Mouse (Mus musculus): ENCODE measurements around the gene Zbed5. TPM values are rescaled to one million over a fixed set of nuclear protein-coding genes. Genes with fewer than 3 reads are reported as not detected.
A peak's percentile ranks its signal among the peaks of the same experiment; 100 is the strongest.

The Zbed5 gene
- total and polyA plus RNA-seq, 3 experiments, result 4.0 to 4.2 TPM; not detected in 1

DNA sequence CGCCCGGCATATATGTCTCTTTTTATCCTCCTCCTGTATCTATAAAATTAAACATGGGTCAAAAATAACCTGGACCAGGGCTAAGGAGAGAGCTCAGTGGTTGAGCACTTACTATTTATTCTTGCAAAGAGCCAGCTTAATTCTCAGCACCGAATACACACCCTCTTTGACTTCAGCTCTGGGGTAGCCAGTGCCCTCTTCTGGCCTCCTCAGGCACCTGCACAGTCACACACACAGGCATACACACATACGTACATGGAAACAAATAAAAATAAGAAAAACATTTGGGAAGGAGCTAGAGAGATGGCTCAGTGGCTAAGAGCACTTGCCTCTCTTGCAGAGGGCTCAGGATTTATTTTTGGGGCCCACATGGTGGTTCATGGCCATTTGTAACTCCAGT, 26.4 kb downstream of the Zbed5 start:
- no peak overlapping the region for H3K9ac ChIP-seq (ENCODE audit: control insufficient read depth, low read depth, low read length, poor library complexity, severe bottlenecking)

DNA sequence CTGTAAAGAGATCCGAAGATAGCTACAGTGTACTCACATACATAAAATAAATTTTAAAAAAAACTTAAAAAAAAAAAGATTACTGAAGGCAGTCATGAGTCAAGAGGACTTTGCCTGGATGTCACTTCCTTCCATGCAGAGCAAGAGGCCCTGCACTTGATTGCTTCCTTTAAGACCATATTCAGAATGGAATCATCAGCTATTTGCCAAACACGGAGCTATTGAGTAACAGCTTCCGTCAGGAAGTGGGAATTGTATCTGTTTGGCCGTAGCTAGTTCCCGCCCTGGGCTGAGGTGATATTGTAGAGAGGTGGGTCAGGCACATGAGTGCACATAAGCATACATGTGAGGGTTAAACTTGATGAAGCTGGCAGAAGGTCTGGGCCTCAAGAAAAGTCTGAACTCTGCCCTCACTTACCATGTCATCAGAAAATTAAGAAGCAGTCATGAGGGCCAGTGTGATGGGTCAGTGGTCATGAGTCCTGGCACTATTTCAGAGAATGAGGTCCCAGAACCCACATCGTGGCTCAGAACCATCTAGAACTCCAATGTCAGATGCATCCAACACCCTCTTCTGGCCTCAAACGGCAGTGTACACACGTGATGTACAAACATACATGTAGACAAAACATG, 29.4 kb downstream of the Zbed5 start:
- no peak for TF ChIP-seq USF2 (IDR thresholded peaks at IDR 0.05; ENCODE audit: borderline replicate concordance in 1 of 2, insufficient read depth in 1 of 2, low read depth in 1 of 2, low read length in 2 of 2)
- TF ChIP-seq ELF1 (IDR thresholded peaks at IDR 0.05; ENCODE audit: low read depth, low read length), result no peak
- no peak for TF ChIP-seq ZC3H11A (IDR thresholded peaks at IDR 0.05; ENCODE audit: low read depth, low read length)
- no peak overlapping the region for H3K27ac ChIP-seq (ENCODE audit: control insufficient read depth, low read depth, low read length)

More for the DNA sequence above, 26.4 kb downstream of the Zbed5 start:
- no peak for TF ChIP-seq MEF2A (IDR thresholded peaks at IDR 0.05; ENCODE audit: extremely low read depth, insufficient replicate concordance, low read depth, low read length, poor library complexity, severe bottlenecking)
- no peak for TF ChIP-seq BHLHE40 (IDR thresholded peaks at IDR 0.05; ENCODE audit: borderline replicate concordance, low read depth, low read length)
- TF ChIP-seq CHD1 (IDR thresholded peaks at IDR 0.05; ENCODE audit: low read depth, low read length), result no peak
- no peak for TF ChIP-seq MXI1 (IDR thresholded peaks at IDR 0.05; ENCODE audit: low read depth, low read length)
- TF ChIP-seq CTCF (IDR thresholded peaks at IDR 0.05 in 2 of 3, conservative IDR thresholded peaks at IDR 0.05 in 1 of 3; ENCODE audit: control insufficient read depth in 1 of 3, insufficient read depth in 1 of 3, low read depth in 2 of 3, low read length in 3 of 3, poor library complexity in 1 of 3, severe bottlenecking in 1 of 3), result peak; percentile 21 to 39 (median 31); a peak in 5 of 6 replicates
- TF ChIP-seq MAFK (IDR thresholded peaks at IDR 0.05; ENCODE audit: borderline replicate concordance, low read depth, low read length), result no peak
- Histone ChIP-seq H3K4me1 (ENCODE audit: control insufficient read depth in 1 of 2, insufficient read depth in 2 of 2, low read length in 2 of 2) (peaks cover 0 to 6% of the 10 kb centered on the region in 2 experiments; a peak in 1 of 4 replicates), H3K4me3 (ENCODE audit: control insufficient read depth in 1 of 2, insufficient read depth in 1 of 2, low read depth in 2 of 2, low read length in 2 of 2) (no peak overlapping the region), H3K36me3 (ENCODE audit: control insufficient read depth in 1 of 2, insufficient read depth in 2 of 2, low read length in 2 of 2) (peaks cover 0 to 8% of the 10 kb centered on the region in 2 experiments; a peak in 2 of 4 replicates), H3K27me3 (ENCODE audit: control insufficient read depth in 1 of 2, insufficient read depth in 2 of 2, low read length in 2 of 2) (no peaks in the 10 kb centered on the region; a peak in 1 of 4 replicates), H3K27ac (ENCODE audit: control insufficient read depth, low read depth, low read length) (no peak overlapping the region), H3K9me3 (replicated peaks; ENCODE audit: insufficient read depth, low read length) (no peaks in the 10 kb centered on the region), H3K79me2 (ENCODE audit: control insufficient read depth, insufficient read depth, low read length, poor library complexity) (no peaks in the 10 kb centered on the region)
- no peak for DNase-seq (ENCODE audit: low read depth, low spot score)

GRCm38 (mm10) chr5:129925933-129926332, 30.4 kb downstream of the Zbed5 start:
- Histone ChIP-seq H3K9ac (ENCODE audit: control insufficient read depth, low read depth, low read length, poor library complexity, severe bottlenecking) (no peak overlapping the region), H3K36me3 (ENCODE audit: control insufficient read depth in 1 of 2, insufficient read depth in 2 of 2, low read length in 2 of 2) (no peaks in the 10 kb centered on the region; a peak in 1 of 4 replicates), H3K79me2 (ENCODE audit: control insufficient read depth, insufficient read depth, low read length, poor library complexity) (no peaks in the 10 kb centered on the region), H3K4me3 (ENCODE audit: control insufficient read depth in 1 of 2, insufficient read depth in 1 of 2, low read depth in 2 of 2, low read length in 2 of 2) (no peak overlapping the region), H3K9me3 (replicated peaks; ENCODE audit: insufficient read depth, low read length) (no peaks in the 10 kb centered on the region), H3K4me1 (ENCODE audit: control insufficient read depth in 1 of 2, insufficient read depth in 2 of 2, low read length in 2 of 2) (peaks cover 0 to 8% of the 10 kb centered on the region in 2 experiments; a peak in 3 of 4 replicates), H3K27me3 (ENCODE audit: control insufficient read depth in 1 of 2, insufficient read depth in 2 of 2, low read length in 2 of 2) (no peaks in the 10 kb centered on the region; a peak in 1 of 4 replicates), H3K27ac (ENCODE audit: control insufficient read depth, low read depth, low read length) (no peak overlapping the region)
- DNase-seq (ENCODE audit: low read depth, low spot score), result no peak
- TF ChIP-seq CTCF (IDR thresholded peaks at IDR 0.05 in 2 of 3, conservative IDR thresholded peaks at IDR 0.05 in 1 of 3; ENCODE audit: control insufficient read depth in 1 of 3, insufficient read depth in 1 of 3, low read depth in 2 of 3, low read length in 3 of 3, poor library complexity in 1 of 3, severe bottlenecking in 1 of 3) (no peak), TAL1 (IDR thresholded peaks at IDR 0.05; ENCODE audit: low read length) (no peak), NELFE (IDR thresholded peaks at IDR 0.05; ENCODE audit: low read depth, low read length) (no peak), TCF12 (IDR thresholded peaks at IDR 0.05; ENCODE audit: low read depth, low read length) (no peak), MYB (IDR thresholded peaks at IDR 0.05; ENCODE audit: low read depth, low read length) (no peak), MYC (IDR thresholded peaks at IDR 0.05; ENCODE audit: low read depth, low read length) (no peak), E2F4 (IDR thresholded peaks at IDR 0.05; ENCODE audit: borderline replicate concordance, low read depth, low read length) (no peak), CHD1 (IDR thresholded peaks at IDR 0.05; ENCODE audit: low read depth, low read length) (no peak), NRF1 (IDR thresholded peaks at IDR 0.05; ENCODE audit: insufficient read depth, low read depth, low read length, poor library complexity, severe bottlenecking) (no peak), MEF2A (IDR thresholded peaks at IDR 0.05; ENCODE audit: extremely low read depth, insufficient replicate concordance, low read depth, low read length, poor library complexity, severe bottlenecking) (no peak), KAT2A (conservative IDR thresholded peaks at IDR 0.05; ENCODE audit: low read depth, low read length) (no peak), ZNF384 (IDR thresholded peaks at IDR 0.05; ENCODE audit: low read depth, low read length) (no peak), GATA1 (IDR thresholded peaks at IDR 0.05; ENCODE audit: low read depth, low read length) (no peak), ELF1 (IDR thresholded peaks at IDR 0.05; ENCODE audit: low read depth, low read length) (no peak), ZKSCAN1 (IDR thresholded peaks at IDR 0.05; ENCODE audit: low read depth, low read length) (no peak), EP300 (IDR thresholded peaks at IDR 0.05; ENCODE audit: low read depth in 1 of 2, low read length in 2 of 2) (no peak), POLR2AphosphoS2 (IDR thresholded peaks at IDR 0.05; ENCODE audit: low read length) (no peak)

More for the DNA sequence above, 29.4 kb downstream of the Zbed5 start:
- Histone ChIP-seq H3K79me2 (ENCODE audit: control insufficient read depth, insufficient read depth, low read length, poor library complexity) (no peaks in the 10 kb centered on the region), H3K27me3 (ENCODE audit: control insufficient read depth in 1 of 2, insufficient read depth in 2 of 2, low read length in 2 of 2) (no peaks in the 10 kb centered on the region; a peak in 1 of 4 replicates), H3K36me3 (ENCODE audit: control insufficient read depth in 1 of 2, insufficient read depth in 2 of 2, low read length in 2 of 2) (peaks cover 0 to 3% of the 10 kb centered on the region in 2 experiments; a peak in 2 of 4 replicates), H3K4me3 (ENCODE audit: control insufficient read depth in 1 of 2, insufficient read depth in 1 of 2, low read depth in 2 of 2, low read length in 2 of 2) (no peak overlapping the region), H3K9ac (ENCODE audit: control insufficient read depth, low read depth, low read length, poor library complexity, severe bottlenecking) (no peak overlapping the region), H3K9me3 (replicated peaks; ENCODE audit: insufficient read depth, low read length) (no peaks in the 10 kb centered on the region), H3K4me1 (ENCODE audit: control insufficient read depth in 1 of 2, insufficient read depth in 2 of 2, low read length in 2 of 2) (peaks cover 0 to 4% of the 10 kb centered on the region in 2 experiments; a peak in 3 of 4 replicates)
- no peak for DNase-seq (ENCODE audit: low read depth, low spot score)
